Mouse (Mus musculus) neural tube, embryonic 14.5 days (tissue): ENCODE results near the gene Prkd1. TPM values are rescaled to one million over a fixed set of nuclear protein-coding genes. Genes with fewer than 3 reads are reported as not detected.
A peak's percentile ranks its signal among the peaks of the same experiment; 100 is the strongest.

Source experiments
- ATAC-seq: fragments of 200-750 bp; cut with Nextera tagmentation; 2 replicates; pipeline ENCODE4 v1.8.0; 2017; ENCODE audit warnings: low read depth, mild to moderate bottlenecking, moderate TSS enrichment, moderate library complexity
- H3K27ac ChIP-seq: fragments of 300-500 bp; sonication (generic); 2 replicates; pipeline ENCODE4 v1.5.1; 2014; ENCODE audit warnings: low read depth, mild to moderate bottlenecking, control low read depth, low read length, moderate library complexity, mixed read lengths
- H3K27me3 ChIP-seq: fragments of 300-500 bp; sonication (generic); 2 replicates; pipeline ENCODE4 v1.6.1; 2014; ENCODE audit warnings: low read length; ENCODE audit not compliant: control insufficient read depth, insufficient read depth
- H3K36me3 ChIP-seq: fragments of 300-500 bp; sonication (generic); 2 replicates; pipeline ENCODE4 v1.6.1; 2014; ENCODE audit warnings: low read length, mixed read lengths; ENCODE audit not compliant: control insufficient read depth, insufficient read depth
- H3K4me1 ChIP-seq: fragments of 300-500 bp; sonication (generic); 2 replicates; pipeline ENCODE4 v1.6.1; 2014; ENCODE audit warnings: low read length; ENCODE audit not compliant: control insufficient read depth, insufficient read depth
- H3K4me2 ChIP-seq: fragments of 300-500 bp; sonication (generic); 2 replicates; pipeline ENCODE4 v1.6.1; 2014; ENCODE audit warnings: mild to moderate bottlenecking, low read depth, low read length, control low read depth
- H3K4me3 ChIP-seq: fragments of 300-500 bp; sonication (generic); 2 replicates; pipeline ENCODE4 v1.5.1; 2014; ENCODE audit warnings: low read depth, low read length, control low read depth, mixed read lengths
- H3K9ac ChIP-seq: fragments of 300-500 bp; sonication (generic); replicated peaks from 2 replicates; pipeline ENCODE4 v1.6.1; 2014; ENCODE audit warnings: low read depth, mild to moderate bottlenecking, control low read depth, low read length, mixed read lengths
- H3K9me3 ChIP-seq: fragments of 300-500 bp; sonication (generic); 2 replicates; pipeline ENCODE4 v1.6.1; 2016; ENCODE audit warnings: low read length; ENCODE audit not compliant: control insufficient read depth
- WGBS: fragments of 180-500 bp; shearing (Covaris S2); extraction: QIAGEN DNeasy Blood & Tissue Kit; methylation state at CpG from one replicate; pipeline ENCODE4 v1.1.7; 2014; 5-methylcytosine and 5-hydroxymethylcytosine counted together
- polyA plus RNA-seq: library from polyadenylated mRNA; unstranded; fragments of >200 nt; fragmentation: Nextera tagmentation; extraction: Ambion mirVana; gene quantifications from 2 replicates; pipeline ENCODE4 v1.2.1, GENCODE M21; 2014

The Prkd1 gene
- polyA plus RNA-seq, 1 experiment from 2014 or later: 2.4 TPM

- ATAC-seq: peak; percentile 81; the same call in 1 of the 2 replicates
- H3K4me2 ChIP-seq: no peak overlapping the region
- no peaks in the 10 kb centered on the region for H3K4me1 ChIP-seq
- H3K36me3 ChIP-seq: no peaks in the 10 kb centered on the region
- H3K9ac ChIP-seq: no peak overlapping the region
- no peaks in the 10 kb centered on the region for H3K9me3 ChIP-seq
- no peak overlapping the region for H3K27ac ChIP-seq
- no peaks in the 10 kb centered on the region for H3K27me3 ChIP-seq
- no peak overlapping the region for H3K4me3 ChIP-seq
Observed at GRCm38 (mm10) chr12:50314634-50315033, 334.3 kb downstream of the Prkd1 start.

GRCm38 (mm10) chr12:50309276-50309675 is 339.6 kb downstream of the Prkd1 start:
- Histone ChIP-seq H3K9me3 (no peaks in the 10 kb centered on the region), H3K9ac (no peak overlapping the region), H3K4me3 (no peak overlapping the region), H3K27ac (no peak overlapping the region), H3K4me1 (no peaks in the 10 kb centered on the region), H3K36me3 (no peaks in the 10 kb centered on the region), H3K4me2 (no peak overlapping the region), H3K27me3 (no peaks in the 10 kb centered on the region)
- WGBS: 73% methylated on average over 3 of the region's 3 CpGs
- no peak for ATAC-seq

GRCm38 (mm10) chr12:50301334-50301733 is 347.6 kb downstream of the Prkd1 start:
- H3K27ac ChIP-seq: no peak overlapping the region
- ATAC-seq: peak; percentile 49; the same call in 1 of the 2 replicates
- H3K4me2 ChIP-seq: no peak overlapping the region
- no peaks in the 10 kb centered on the region for H3K36me3 ChIP-seq
- no peaks in the 10 kb centered on the region for H3K27me3 ChIP-seq
- H3K4me3 ChIP-seq: no peak overlapping the region
- H3K9me3 ChIP-seq: no peaks in the 10 kb centered on the region
- H3K9ac ChIP-seq: no peak overlapping the region
- H3K4me1 ChIP-seq: no peaks in the 10 kb centered on the region
- WGBS: 42% methylated on average over 1 of the region's 1 CpGs

- WGBS: 67% methylated on average over 2 of the region's 2 CpGs
Observed at GRCm38 (mm10) chr12:50296067-50296466, 352.8 kb downstream of the Prkd1 start.

DNA sequence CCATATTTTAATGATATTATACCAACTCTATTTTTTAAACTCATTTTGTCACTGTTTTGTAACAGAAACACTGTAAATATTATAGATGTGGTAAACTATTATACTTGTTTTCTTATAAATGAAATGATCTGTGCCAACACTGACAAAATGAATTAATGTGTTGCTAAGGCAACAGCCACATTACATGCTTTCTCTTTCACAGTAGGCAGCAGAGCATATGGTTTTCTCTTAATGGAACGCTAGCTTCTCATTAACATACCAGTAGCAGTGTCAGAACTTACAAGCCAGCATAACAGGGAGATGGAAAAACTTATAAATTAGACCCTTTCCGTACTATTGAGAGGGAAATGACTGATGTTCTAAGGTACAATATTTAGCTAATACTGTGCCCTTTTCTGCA is 353.3 kb downstream of the Prkd1 start:
- WGBS: 20% methylated on average over 2 of the region's 2 CpGs

More at GRCm38 (mm10) chr12:50296067-50296466, 352.8 kb downstream of the Prkd1 start:
- Histone ChIP-seq H3K4me1 (no peaks in the 10 kb centered on the region), H3K27ac (no peak overlapping the region), H3K4me2 (no peak overlapping the region), H3K27me3 (no peaks in the 10 kb centered on the region), H3K4me3 (no peak overlapping the region), H3K9ac (no peak overlapping the region), H3K9me3 (no peaks in the 10 kb centered on the region), H3K36me3 (no peaks in the 10 kb centered on the region)
- ATAC-seq: no peak

GRCm38 (mm10) chr12:50292834-50293233 is 356.1 kb downstream of the Prkd1 start:
- no peak overlapping the region for H3K9ac ChIP-seq
- H3K27me3 ChIP-seq: no peaks in the 10 kb centered on the region
- no peaks in the 10 kb centered on the region for H3K36me3 ChIP-seq
- H3K4me3 ChIP-seq: no peak overlapping the region
- WGBS: 74% methylated on average over 3 of the region's 3 CpGs
- H3K4me1 ChIP-seq: no peaks in the 10 kb centered on the region
- H3K9me3 ChIP-seq: no peaks in the 10 kb centered on the region
- no peak overlapping the region for H3K4me2 ChIP-seq
- no peak overlapping the region for H3K27ac ChIP-seq
- ATAC-seq: no peak

More for the DNA sequence above, 353.3 kb downstream of the Prkd1 start:
- H3K27me3 ChIP-seq: no peaks in the 10 kb centered on the region
- no peak overlapping the region for H3K4me2 ChIP-seq
- H3K4me3 ChIP-seq: no peak overlapping the region
- H3K27ac ChIP-seq: no peak overlapping the region
- no peak overlapping the region for H3K9ac ChIP-seq
- no peaks in the 10 kb centered on the region for H3K4me1 ChIP-seq
- no peaks in the 10 kb centered on the region for H3K9me3 ChIP-seq
- ATAC-seq: peak; percentile 41; the same call in 1 of the 2 replicates
- H3K36me3 ChIP-seq: no peaks in the 10 kb centered on the region
